Mouse (Mus musculus) C2C12 (cell line): Measurements from ENCODE around the gene Srrm1.

Source experiments
- CEBPB ChIP-seq: IDR thresholded peaks from one replicate; pipeline ENCODE4 v1.6.1; 2011; ENCODE audit warnings: low read depth, mild to moderate bottlenecking, control low read depth, moderate library complexity
- CTCF ChIP-seq: IDR thresholded peaks from one replicate; pipeline ENCODE4 v1.5.1; 2011; ENCODE audit not compliant: control insufficient read depth, insufficient read depth, insufficient read length
- FOSL1 ChIP-seq: IDR thresholded peaks from one replicate; pipeline ENCODE4 v1.8.0; 2011; ENCODE audit warnings: mild to moderate bottlenecking, low read length; ENCODE audit not compliant: poor library complexity, insufficient read depth, severe bottlenecking
- MAX ChIP-seq: IDR thresholded peaks from one replicate; pipeline ENCODE4 v1.6.1; 2011; ENCODE audit warnings: mild to moderate bottlenecking, control low read depth
- MYOG ChIP-seq: IDR thresholded peaks from one replicate; pipeline ENCODE4 v1.6.1; 2011; ENCODE audit not compliant: control insufficient read depth, insufficient read length; ENCODE audit errors: extremely low read depth
- USF1 ChIP-seq: IDR thresholded peaks from one replicate; pipeline ENCODE4 v1.6.1; 2011; ENCODE audit warnings: low read depth, mild to moderate bottlenecking, control low read depth, moderate library complexity

GRCm38 (mm10) chr4:135297146-135297545 is 56.0 kb downstream of the Srrm1 start:
- TF ChIP-seq CTCF (no peak), USF1 (no peak), MYOG (no peak), MAX (no peak), CEBPB (no peak), FOSL1 (no peak)
